Mouse (Mus musculus): ENCODE data around the gene Cit. TPM values are rescaled to one million over a fixed set of nuclear protein-coding genes. Genes with fewer than 3 reads are reported as not detected.

Cit gene
- total RNA-seq, 1 experiment = 43.4 TPM

GRCm38 (mm10) chr5:116018784-116019183, 173.7 kb downstream of the Cit start:
- TF ChIP-seq MAFK (IDR thresholded peaks at IDR 0.05; ENCODE audit: insufficient read depth, low read depth, low read length) = no peak
- TF ChIP-seq CHD2 (IDR thresholded peaks at IDR 0.05; ENCODE audit: low read depth, low read length) = no peak
- no peak for TF ChIP-seq HCFC1 (IDR thresholded peaks at IDR 0.05; ENCODE audit: borderline replicate concordance, insufficient read depth, low read length)
- TF ChIP-seq ZC3H11A (IDR thresholded peaks at IDR 0.05; ENCODE audit: borderline replicate concordance, low read depth, low read length) = no peak
- no peak for TF ChIP-seq ZNF384 (IDR thresholded peaks at IDR 0.05; ENCODE audit: low read depth, low read length)
- Histone ChIP-seq H3K4me3 (ENCODE audit: insufficient read depth in 1 of 2, low read depth in 1 of 2, low read length in 2 of 2, poor library complexity in 1 of 2, severe bottlenecking in 1 of 2) (no peak overlapping the region), H3K36me3 (ENCODE audit: control insufficient read depth, insufficient read depth, low read length, poor library complexity, severe bottlenecking) (peaks cover 71% of the 10 kb centered on the region), H3K27ac (ENCODE audit: insufficient read depth, low read depth, low read length, poor library complexity, severe bottlenecking) (no peak overlapping the region), H3K9ac (ENCODE audit: insufficient read depth, low read depth, low read length, poor library complexity, severe bottlenecking) (no peak overlapping the region), H3K4me1 (ENCODE audit: control insufficient read depth in 2 of 2, insufficient read depth in 2 of 2, low read length in 2 of 2, poor library complexity in 1 of 2) (peaks cover 0 to 9% of the 10 kb centered on the region in 2 experiments; a peak in 1 of 4 replicates), H3K9me3 (ENCODE audit: control insufficient read depth, insufficient read depth, low read depth, low read length) (no peaks in the 10 kb centered on the region)
- no peak for DNase-seq (ENCODE audit: low read depth, low spot score)
- in situ Hi-C loops (cut with MboI; ENCODE audit: low sequenced_read_pairs in 2 of 2, unreplicated experiment in 2 of 2) = no loop called here

GRCm38 (mm10) chr5:116019371-116019770, 174.3 kb downstream of the Cit start:
- Histone ChIP-seq H3K4me1 (ENCODE audit: control insufficient read depth in 2 of 2, insufficient read depth in 2 of 2, low read length in 2 of 2, poor library complexity in 1 of 2) (peaks cover 0 to 9% of the 10 kb centered on the region in 2 experiments; a peak in 1 of 4 replicates), H3K36me3 (ENCODE audit: control insufficient read depth, insufficient read depth, low read length, poor library complexity, severe bottlenecking) (peaks cover 65% of the 10 kb centered on the region), H3K4me3 (ENCODE audit: insufficient read depth in 1 of 2, low read depth in 1 of 2, low read length in 2 of 2, poor library complexity in 1 of 2, severe bottlenecking in 1 of 2) (no peak overlapping the region), H3K9me3 (ENCODE audit: control insufficient read depth, insufficient read depth, low read depth, low read length) (no peaks in the 10 kb centered on the region), H3K27ac (ENCODE audit: insufficient read depth, low read depth, low read length, poor library complexity, severe bottlenecking) (no peak overlapping the region), H3K9ac (ENCODE audit: insufficient read depth, low read depth, low read length, poor library complexity, severe bottlenecking) (no peak overlapping the region)
- in situ Hi-C loops (cut with MboI; ENCODE audit: low sequenced_read_pairs in 2 of 2, unreplicated experiment in 2 of 2) = no loop called here
- no peak for DNase-seq (ENCODE audit: low read depth, low spot score)
- no peak for TF ChIP-seq ZNF384 (IDR thresholded peaks at IDR 0.05; ENCODE audit: low read depth, low read length)
- no peak for TF ChIP-seq HCFC1 (IDR thresholded peaks at IDR 0.05; ENCODE audit: borderline replicate concordance, insufficient read depth, low read length)
- TF ChIP-seq CHD2 (IDR thresholded peaks at IDR 0.05; ENCODE audit: low read depth, low read length) = no peak
- no peak for TF ChIP-seq ZC3H11A (IDR thresholded peaks at IDR 0.05; ENCODE audit: borderline replicate concordance, low read depth, low read length)
- TF ChIP-seq MAFK (IDR thresholded peaks at IDR 0.05; ENCODE audit: insufficient read depth, low read depth, low read length) = no peak

- H3K4me1 ChIP-seq (ENCODE audit: control insufficient read depth in 2 of 2, insufficient read depth in 2 of 2, low read length in 2 of 2, poor library complexity in 1 of 2) = peaks cover 0 to 9% of the 10 kb centered on the region in 2 experiments; a peak in 2 of 4 replicates
- H3K9me3 ChIP-seq (ENCODE audit: control insufficient read depth, insufficient read depth, low read depth, low read length) = no peaks in the 10 kb centered on the region
- TF ChIP-seq ZNF384 (IDR thresholded peaks at IDR 0.05; ENCODE audit: low read depth, low read length) (no peak), MAFK (IDR thresholded peaks at IDR 0.05; ENCODE audit: insufficient read depth, low read depth, low read length) (no peak), CHD2 (IDR thresholded peaks at IDR 0.05; ENCODE audit: low read depth, low read length) (no peak), HCFC1 (IDR thresholded peaks at IDR 0.05; ENCODE audit: borderline replicate concordance, insufficient read depth, low read length) (no peak), ZC3H11A (IDR thresholded peaks at IDR 0.05; ENCODE audit: borderline replicate concordance, low read depth, low read length) (no peak)
- no peak overlapping the region for H3K4me3 ChIP-seq (ENCODE audit: insufficient read depth in 1 of 2, low read depth in 1 of 2, low read length in 2 of 2, poor library complexity in 1 of 2, severe bottlenecking in 1 of 2)
- peaks cover 46% of the 10 kb centered on the region for H3K36me3 ChIP-seq (ENCODE audit: control insufficient read depth, insufficient read depth, low read length, poor library complexity, severe bottlenecking)
- H3K27ac ChIP-seq (ENCODE audit: insufficient read depth, low read depth, low read length, poor library complexity, severe bottlenecking) = no peak overlapping the region
- H3K9ac ChIP-seq (ENCODE audit: insufficient read depth, low read depth, low read length, poor library complexity, severe bottlenecking) = peak overlapping the region; percentile 35; the same call in 1 of the 2 replicates
- no peak for DNase-seq (ENCODE audit: low read depth, low spot score)
- in situ Hi-C loops (cut with MboI; ENCODE audit: low sequenced_read_pairs in 2 of 2, unreplicated experiment in 2 of 2) = no loop called here
Measured at GRCm38 (mm10) chr5:116021552-116021951, 176.5 kb downstream of the Cit start.

GRCm38 (mm10) chr5:116022131-116022530, 177.1 kb downstream of the Cit start:
- Histone ChIP-seq H3K9me3 (ENCODE audit: control insufficient read depth, insufficient read depth, low read depth, low read length) (no peaks in the 10 kb centered on the region), H3K36me3 (ENCODE audit: control insufficient read depth, insufficient read depth, low read length, poor library complexity, severe bottlenecking) (peaks cover 41% of the 10 kb centered on the region), H3K9ac (ENCODE audit: insufficient read depth, low read depth, low read length, poor library complexity, severe bottlenecking) (no peak overlapping the region), H3K27ac (ENCODE audit: insufficient read depth, low read depth, low read length, poor library complexity, severe bottlenecking) (no peak overlapping the region), H3K4me3 (ENCODE audit: insufficient read depth in 1 of 2, low read depth in 1 of 2, low read length in 2 of 2, poor library complexity in 1 of 2, severe bottlenecking in 1 of 2) (no peak overlapping the region), H3K4me1 (ENCODE audit: control insufficient read depth in 2 of 2, insufficient read depth in 2 of 2, low read length in 2 of 2, poor library complexity in 1 of 2) (peaks cover 0 to 9% of the 10 kb centered on the region in 2 experiments; a peak in 2 of 4 replicates)
- DNase-seq (ENCODE audit: low read depth, low spot score) = no peak
- TF ChIP-seq CHD2 (IDR thresholded peaks at IDR 0.05; ENCODE audit: low read depth, low read length) = no peak
- TF ChIP-seq ZC3H11A (IDR thresholded peaks at IDR 0.05; ENCODE audit: borderline replicate concordance, low read depth, low read length) = no peak
- no peak for TF ChIP-seq HCFC1 (IDR thresholded peaks at IDR 0.05; ENCODE audit: borderline replicate concordance, insufficient read depth, low read length)
- no peak for TF ChIP-seq ZNF384 (IDR thresholded peaks at IDR 0.05; ENCODE audit: low read depth, low read length)
- no peak for TF ChIP-seq MAFK (IDR thresholded peaks at IDR 0.05; ENCODE audit: insufficient read depth, low read depth, low read length)
- in situ Hi-C loops (cut with MboI; ENCODE audit: low sequenced_read_pairs in 2 of 2, unreplicated experiment in 2 of 2) = no loop called here

Data from ES-E14 (cell line).